Mouse (Mus musculus) MEL (cell line): ENCODE measurements around the gene Tmem240. TPM values are rescaled to one million over a fixed set of nuclear protein-coding genes. Genes with fewer than 3 reads are reported as not detected.

Experiments used
- DNase-seq: peaks from one replicate; pipeline ENCODE4 v3.0.0; 2011; ENCODE audit warnings: low read depth, low spot score
- H3K27ac ChIP-seq: 2 replicates; pipeline ENCODE4 v1.5.1; 2012; ENCODE audit warnings: low read depth, mild to moderate bottlenecking, control low read depth, low read length, moderate library complexity; ENCODE audit not compliant: control insufficient read depth
- H3K27me3 ChIP-seq, 2 experiments: fragments of 150-350 bp in 1 of 2; sonication (generic) in 1 of 2; 2 replicates each; pipeline ENCODE4 v1.6.1; 2012; ENCODE audit warnings: low read length in 2 of 2, mild to moderate bottlenecking in 2 of 2, improper control_type of control experiment in 1 of 2, moderate library complexity in 1 of 2; ENCODE audit not compliant: insufficient read depth in 2 of 2, control insufficient read depth in 1 of 2
- H3K36me3 ChIP-seq, 2 experiments: 2 replicates each; pipeline ENCODE4 v1.6.1; 2012 to 2014; ENCODE audit warnings: low read length in 2 of 2, improper control_type of control experiment in 1 of 2, inconsistent platforms in 1 of 2, mild to moderate bottlenecking in 1 of 2; ENCODE audit not compliant: insufficient read depth in 2 of 2, control insufficient read depth in 1 of 2
- H3K4me1 ChIP-seq, 2 experiments: fragments of 150-350 bp in 1 of 2; sonication (generic) in 1 of 2; 2 replicates each; pipeline ENCODE4 v1.6.1; 2012; ENCODE audit warnings: low read length in 2 of 2, improper control_type of control experiment in 1 of 2, mild to moderate bottlenecking in 1 of 2; ENCODE audit not compliant: insufficient read depth in 2 of 2, control insufficient read depth in 1 of 2
- H3K4me3 ChIP-seq, 2 experiments: fragments of 150-350 bp in 1 of 2; sonication (generic) in 1 of 2; 2 replicates each; pipeline ENCODE4 v1.5.1; 2012; ENCODE audit warnings: low read depth in 2 of 2, low read length in 2 of 2, mild to moderate bottlenecking in 2 of 2, moderate library complexity in 2 of 2, control low read depth in 1 of 2, improper control_type of control experiment in 1 of 2; ENCODE audit not compliant: control insufficient read depth in 1 of 2, insufficient read depth in 1 of 2
- H3K79me2 ChIP-seq: 2 replicates; pipeline ENCODE4 v1.6.1; 2012; ENCODE audit warnings: mild to moderate bottlenecking, low read length, moderate library complexity; ENCODE audit not compliant: control insufficient read depth, poor library complexity, insufficient read depth
- H3K9ac ChIP-seq: 2 replicates; pipeline ENCODE4 v1.6.1; 2012; ENCODE audit warnings: low read depth, mild to moderate bottlenecking, control low read depth, low read length, moderate library complexity; ENCODE audit not compliant: control insufficient read depth, poor library complexity, severe bottlenecking
- H3K9me3 ChIP-seq: fragments of 150-350 bp; sonication (generic); replicated peaks from 2 replicates; pipeline ENCODE4 v1.6.1; 2012; ENCODE audit warnings: mild to moderate bottlenecking, low read length, improper control_type of control experiment, moderate library complexity; ENCODE audit not compliant: insufficient read depth
- E2F4 ChIP-seq: IDR thresholded peaks from 2 replicates; pipeline ENCODE4 v1.6.1; 2011; ENCODE audit warnings: low read depth, low read length, improper control_type of control experiment, borderline replicate concordance
- ETS1 ChIP-seq: IDR thresholded peaks from 2 replicates; pipeline ENCODE4 v1.6.1; 2012; ENCODE audit warnings: low read depth, mild to moderate bottlenecking, inconsistent platforms, low read length, improper control_type of control experiment, moderate library complexity
- GABPA ChIP-seq: IDR thresholded peaks from 2 replicates; pipeline ENCODE4 v1.6.1; 2012; ENCODE audit warnings: low read depth, mild to moderate bottlenecking, inconsistent platforms, low read length, improper control_type of control experiment, moderate library complexity
- JUND ChIP-seq: IDR thresholded peaks from 2 replicates; pipeline ENCODE4 v1.6.1; 2011; ENCODE audit warnings: low read depth, mild to moderate bottlenecking, improper control_type of control experiment, low read length
- KAT2A ChIP-seq: conservative IDR thresholded peaks from 2 replicates; pipeline ENCODE4 v1.6.1; 2012; ENCODE audit warnings: low read depth, low read length, improper control_type of control experiment, inconsistent platforms
- MAFK ChIP-seq: IDR thresholded peaks from 2 replicates; pipeline ENCODE4 v1.6.1; 2011; ENCODE audit warnings: low read depth, mild to moderate bottlenecking, low read length, improper control_type of control experiment, borderline replicate concordance
- MAX ChIP-seq: IDR thresholded peaks from 2 replicates; pipeline ENCODE4 v1.6.1; 2011; ENCODE audit warnings: low read length, improper control_type of control experiment
- MEF2A ChIP-seq: IDR thresholded peaks from 2 replicates; pipeline ENCODE4 v1.6.1; 2014; ENCODE audit warnings: low read depth, mild to moderate bottlenecking, inconsistent platforms, low read length, improper control_type of control experiment; ENCODE audit not compliant: poor library complexity, insufficient replicate concordance, severe bottlenecking; ENCODE audit errors: extremely low read depth
- MYB ChIP-seq: IDR thresholded peaks from 2 replicates; pipeline ENCODE4 v1.6.1; 2011; ENCODE audit warnings: mild to moderate bottlenecking, low read depth, low read length, improper control_type of control experiment
- POLR2A ChIP-seq, 2 experiments: IDR thresholded peaks; 2 replicates each; pipeline ENCODE4 v1.6.1; 2011 to 2012; ENCODE audit warnings: low read length in 2 of 2, mild to moderate bottlenecking in 2 of 2, control low read depth in 1 of 2, improper control_type of control experiment in 1 of 2, low read depth in 1 of 2, moderate library complexity in 1 of 2; ENCODE audit not compliant: control insufficient read depth in 1 of 2, insufficient read depth in 1 of 2, poor library complexity in 1 of 2
- POLR2AphosphoS5 ChIP-seq: IDR thresholded peaks from 2 replicates; pipeline ENCODE4 v1.6.1; 2012; ENCODE audit warnings: low read depth, borderline replicate concordance, mild to moderate bottlenecking, inconsistent platforms, low read length, moderate library complexity, mixed read lengths
- RAD21 ChIP-seq: IDR thresholded peaks from 2 replicates; pipeline ENCODE4 v1.6.1; 2011; ENCODE audit warnings: mild to moderate bottlenecking, low read depth, low read length, improper control_type of control experiment
- RCOR1 ChIP-seq: IDR thresholded peaks from 2 replicates; pipeline ENCODE4 v1.6.1; 2012; ENCODE audit warnings: low read depth, mild to moderate bottlenecking, inconsistent platforms, low read length, improper control_type of control experiment
- SIN3A ChIP-seq: IDR thresholded peaks from 2 replicates; pipeline ENCODE4 v1.6.1; 2012; ENCODE audit warnings: low read length, improper control_type of control experiment, inconsistent platforms
- TAL1 ChIP-seq: IDR thresholded peaks from 2 replicates; pipeline ENCODE4 v1.6.1; 2012; ENCODE audit warnings: mild to moderate bottlenecking, inconsistent platforms, low read length, moderate library complexity, mixed read lengths
- TCF12 ChIP-seq: IDR thresholded peaks from 2 replicates; pipeline ENCODE4 v1.6.1; 2014; ENCODE audit warnings: low read depth, mild to moderate bottlenecking, inconsistent platforms, low read length, improper control_type of control experiment, moderate library complexity
- UBTF ChIP-seq: IDR thresholded peaks from 2 replicates; pipeline ENCODE4 v1.6.1; 2012; ENCODE audit warnings: low read depth, mild to moderate bottlenecking, inconsistent platforms, low read length, improper control_type of control experiment, moderate library complexity, borderline replicate concordance; ENCODE audit not compliant: insufficient read depth
- USF1 ChIP-seq: IDR thresholded peaks from 2 replicates; pipeline ENCODE4 v1.6.1; 2014; ENCODE audit warnings: low read depth, mild to moderate bottlenecking, inconsistent platforms, low read length, improper control_type of control experiment, moderate library complexity
- ZKSCAN1 ChIP-seq: IDR thresholded peaks from 2 replicates; pipeline ENCODE4 v1.6.1; 2012; ENCODE audit warnings: low read depth, mild to moderate bottlenecking, inconsistent platforms, low read length, improper control_type of control experiment, moderate library complexity
- ZNF384 ChIP-seq: IDR thresholded peaks from 2 replicates; pipeline ENCODE4 v1.6.1; 2012; ENCODE audit warnings: low read depth, mild to moderate bottlenecking, inconsistent platforms, low read length, improper control_type of control experiment
- polyA plus RNA-seq, 2 experiments: library from polyadenylated mRNA; stranded (reverse) in 1 of 2; unstranded in 1 of 2; fragments of >175 nt in 1 of 2; fragments of >200 nt in 1 of 2; gene quantifications; 2 replicates each; pipeline versions ENCODE4 v1.2.1 to v1.2.4; 2012; ENCODE audit warnings: low replicate concordance in 2 of 2, low read depth in 1 of 2; ENCODE audit not compliant: insufficient read length in 2 of 2, insufficient read depth in 1 of 2, missing spikeins in 1 of 2
- total RNA-seq: library from RNA; depleted of rRNA; stranded (reverse); fragments of 300-350 nt; gene quantifications from 2 replicates; pipeline ENCODE4 v1.2.3, GENCODE M21; 2012

Tmem240 gene
- total and polyA plus RNA-seq, 3 experiments = 0.27 to 0.33 TPM; not detected in 1

- H3K4me3 ChIP-seq = no peak overlapping the region
- H3K79me2 ChIP-seq = no peaks in the 10 kb centered on the region; the same call in 1 of the 2 replicates
- no peak overlapping the region for H3K27ac ChIP-seq
- H3K9me3 ChIP-seq = no peaks in the 10 kb centered on the region
- H3K9ac ChIP-seq = no peak overlapping the region
- DNase-seq = no peak
- H3K27me3 ChIP-seq = peaks cover 0 to 5% of the 10 kb centered on the region in 2 experiments; a peak in 2 of 4 replicates
- no peak for TF ChIP-seq UBTF
- no peak for TF ChIP-seq ETS1
- no peak for TF ChIP-seq ZNF384
- no peak for TF ChIP-seq TAL1
- TF ChIP-seq MYB = no peak
- no peak for TF ChIP-seq MAX
- no peak for TF ChIP-seq E2F4
- TF ChIP-seq GABPA = no peak
- no peak for TF ChIP-seq KAT2A
- no peak for TF ChIP-seq JUND
- no peak for TF ChIP-seq ZKSCAN1
- no peak for TF ChIP-seq MEF2A
- TF ChIP-seq RCOR1 = no peak
- TF ChIP-seq MAFK = no peak
- no peak for TF ChIP-seq SIN3A
- no peak for TF ChIP-seq POLR2AphosphoS5
- TF ChIP-seq TCF12 = no peak
- TF ChIP-seq RAD21 = no peak
- no peak for TF ChIP-seq USF1
- TF ChIP-seq POLR2A (IDR thresholded peaks at IDR 0.05; ENCODE audit: control insufficient read depth in 1 of 2, insufficient read depth in 1 of 2, low read depth in 1 of 2, low read length in 2 of 2, poor library complexity in 1 of 2) = no peak
- TF ChIP-seq, all 39 proteins: peak for 0
- peaks cover 0 to 9% of the 10 kb centered on the region in 2 experiments; a peak in 1 of 4 replicates for H3K4me1 ChIP-seq
- H3K36me3 ChIP-seq = peaks cover 0 to 2% of the 10 kb centered on the region in 2 experiments; a peak in 1 of 4 replicates
Measured at GRCm38 (mm10) chr4:155695531-155696062, 39.0 kb upstream of the Tmem240 start.
